Mouse (Mus musculus) adrenal gland, adult 8-10 months (tissue): ENCODE measurements around the gene Epha6. TPM values are rescaled to one million over a fixed set of nuclear protein-coding genes. Genes with fewer than 3 reads are reported as not detected.
"Not testable (repeated sequence)": the region's sequence is repeated elsewhere in the genome, so short reads cannot be mapped to it uniquely, and the experiment has no call there.

Experiments
- DNase-seq: peaks from one replicate; pipeline ENCODE4 v3.0.0; 2022
- total RNA-seq, 4 experiments: library from RNA; stranded (reverse); gene quantifications; 2 replicates each; pipeline ENCODE4 v1.2.4; 2022

The Epha6 gene
- total RNA-seq, 4 experiments from 2014 or later: 0.08 to 0.49 (median 0.22) TPM; not detected in 1

DNA sequence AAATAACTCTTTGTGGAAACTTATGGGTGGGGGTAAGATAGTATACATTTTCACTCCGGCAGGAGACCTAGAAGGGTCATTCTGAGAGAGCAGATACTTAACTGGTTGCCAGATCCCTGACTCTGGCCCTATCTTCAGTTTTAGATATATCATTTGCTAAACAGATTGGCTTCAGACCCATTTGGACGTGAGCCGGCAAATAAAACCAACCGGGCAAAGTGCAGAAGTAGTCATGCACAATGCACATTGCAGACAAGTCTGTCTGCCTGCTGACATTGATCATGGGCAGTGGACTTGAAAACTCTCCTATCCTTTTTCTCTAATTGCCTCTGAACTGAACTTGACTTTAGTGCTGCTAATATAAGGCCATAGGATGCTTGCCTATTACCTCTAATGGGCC, 681.6 kb downstream of the Epha6 start:
- no peak for DNase-seq

- no peak for DNase-seq
Observed at GRCm38 (mm10) chr16:59880073-59880472, 725.3 kb downstream of the Epha6 start.

DNA sequence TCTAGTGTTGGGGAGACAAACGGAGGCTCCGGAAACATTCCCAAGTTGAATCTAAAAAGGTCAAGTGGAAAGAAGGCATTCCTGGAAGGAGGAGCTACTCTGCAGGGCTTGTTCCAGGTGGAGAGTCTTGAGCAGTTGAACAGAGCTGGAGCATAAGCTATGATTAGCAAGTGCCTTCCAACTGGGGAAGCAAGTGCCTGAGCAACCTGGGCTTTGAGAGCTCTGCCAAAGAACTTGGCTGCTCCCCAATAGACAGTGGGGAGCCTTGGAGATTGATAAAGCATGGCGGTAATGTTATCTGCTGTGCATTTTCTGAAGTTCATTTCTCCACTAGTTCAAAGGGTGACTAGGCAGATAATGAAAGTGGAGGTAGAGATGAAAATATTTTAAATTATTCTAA, 733.5 kb downstream of the Epha6 start:
- DNase-seq: no peak

GRCm38 (mm10) chr16:59854160-59854717, 751.1 kb downstream of the Epha6 start:
- DNase-seq: no peak

DNA sequence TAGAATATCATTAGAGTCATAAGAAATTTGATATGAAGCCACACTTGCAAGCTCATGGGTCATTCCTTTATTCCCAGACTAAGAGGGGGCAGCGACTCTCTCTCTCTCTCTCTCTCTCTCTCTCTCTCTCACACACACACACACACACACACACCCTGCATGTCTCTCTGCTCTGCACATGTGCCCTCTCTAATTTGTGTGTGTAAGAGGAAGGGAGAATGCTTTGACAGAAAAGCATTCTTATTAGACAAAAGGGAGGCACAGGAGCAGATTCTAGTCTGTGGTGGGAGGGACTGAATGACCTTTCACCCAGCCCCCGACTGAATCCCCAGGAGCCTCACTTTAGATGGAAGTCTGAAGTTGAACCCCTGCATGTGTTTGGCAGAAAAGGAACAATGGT, 752.6 kb downstream of the Epha6 start:
- DNase-seq: no peak

DNA sequence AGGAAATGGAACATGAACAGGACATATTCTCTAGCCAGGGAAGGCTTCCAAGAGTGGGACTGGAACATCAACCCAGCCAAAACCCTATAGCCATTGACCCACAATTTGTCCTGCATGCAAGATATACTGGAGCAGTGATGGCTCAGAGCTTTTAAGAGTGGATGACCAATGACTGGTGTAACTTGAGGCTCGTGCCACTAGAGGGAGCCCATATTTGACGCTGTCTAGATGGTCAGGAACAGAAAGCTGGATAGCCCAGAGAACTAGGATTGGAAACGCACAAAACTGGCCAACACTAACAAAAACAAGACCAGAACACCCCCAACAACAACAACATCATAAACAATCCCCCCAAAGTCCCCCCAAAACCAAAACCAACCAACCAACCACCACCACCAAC, 758.8 kb downstream of the Epha6 start:
- DNase-seq: peak; percentile 11

- no peak for DNase-seq
Observed at GRCm38 (mm10) chr16:59836778-59837177, 768.6 kb downstream of the Epha6 start.

GRCm38 (mm10) chr16:59836304-59836703, 769.0 kb downstream of the Epha6 start:
- DNase-seq: no peak

GRCm38 (mm10) chr16:59832468-59832867, 772.9 kb downstream of the Epha6 start:
- no peak for DNase-seq

- no peak for DNase-seq
Observed at GRCm38 (mm10) chr16:59829655-59830054, 775.7 kb downstream of the Epha6 start.

- not testable (repeated sequence) for DNase-seq
Observed at GRCm38 (mm10) chr16:59799790-59800189, 805.5 kb downstream of the Epha6 start.

DNA sequence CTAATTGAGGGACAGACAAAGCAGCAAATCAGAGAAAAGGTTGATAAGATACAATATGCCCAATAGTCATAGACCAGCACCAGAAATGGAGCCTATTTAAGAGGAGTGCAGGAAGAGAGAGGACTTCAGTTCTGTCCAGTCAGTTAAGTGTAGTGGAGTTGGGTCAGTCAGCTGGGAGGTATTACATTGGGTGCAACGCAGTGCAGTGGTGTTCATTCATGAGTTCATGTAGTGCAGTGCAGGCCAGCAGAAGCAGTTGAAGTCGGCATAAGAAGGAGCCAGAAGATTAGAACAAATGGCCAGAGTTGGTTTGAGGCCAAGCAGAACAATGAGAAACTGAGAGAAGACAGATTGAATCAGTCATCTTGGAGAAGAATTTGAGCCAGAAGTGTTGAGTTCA, 833.0 kb downstream of the Epha6 start:
- no peak for DNase-seq

DNA sequence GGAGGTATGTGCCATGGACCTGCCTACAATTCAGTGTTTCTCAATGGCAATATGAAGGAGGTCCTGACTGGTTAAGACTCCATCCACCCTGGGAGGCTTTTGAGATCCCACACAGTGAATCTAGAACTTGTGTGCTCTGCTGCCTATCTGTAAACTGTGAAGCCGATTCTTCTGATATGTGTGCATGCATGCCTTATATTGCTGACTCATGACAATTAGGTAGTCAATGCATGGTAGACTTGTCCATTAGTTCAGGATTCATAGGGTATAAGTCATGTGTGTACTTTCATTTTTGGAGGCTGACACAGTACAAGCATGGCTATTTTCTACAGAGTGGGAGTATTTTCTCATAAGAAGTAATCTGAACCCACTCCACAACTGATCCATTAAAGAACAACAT, 834.9 kb downstream of the Epha6 start:
- DNase-seq: no peak

DNA sequence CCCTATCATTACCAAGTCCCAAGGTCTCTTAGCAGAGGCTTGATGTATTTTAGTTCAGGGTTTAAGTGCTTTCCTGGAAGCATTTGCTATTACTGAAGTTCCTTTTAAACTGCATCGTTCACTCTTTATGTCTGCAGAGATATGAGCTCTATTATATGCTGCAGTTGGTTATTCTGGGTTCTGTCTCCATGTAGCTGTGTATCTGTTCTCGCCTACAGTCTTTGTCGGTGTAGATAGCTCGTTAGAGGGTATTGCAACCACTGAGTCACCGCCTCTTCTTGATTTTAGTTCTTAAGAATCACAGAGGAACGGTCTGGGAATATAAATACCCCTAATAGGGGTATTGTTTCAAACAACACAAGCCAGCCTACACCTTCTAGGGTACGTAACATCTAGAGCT, 835.4 kb downstream of the Epha6 start:
- no peak for DNase-seq

DNA sequence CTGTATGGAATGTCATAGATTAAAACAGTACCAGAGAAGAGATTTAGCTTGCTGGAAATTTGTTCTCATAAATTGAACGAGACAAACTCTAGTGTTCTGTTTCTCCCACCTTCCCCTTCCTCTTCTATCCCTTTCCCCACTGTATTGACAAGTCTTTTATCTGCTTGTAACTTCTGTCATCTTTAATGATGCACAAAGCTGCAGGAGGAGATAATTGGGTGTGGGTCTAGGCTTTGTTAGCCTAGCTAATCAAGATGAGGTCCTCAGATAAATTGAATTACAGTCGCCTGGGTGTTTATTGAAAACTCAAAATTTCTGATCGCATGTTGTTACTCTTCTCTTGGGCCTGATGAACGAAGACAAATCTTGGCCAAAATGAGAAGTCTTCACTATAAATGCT, 844.5 kb downstream of the Epha6 start:
- no peak for DNase-seq

DNA sequence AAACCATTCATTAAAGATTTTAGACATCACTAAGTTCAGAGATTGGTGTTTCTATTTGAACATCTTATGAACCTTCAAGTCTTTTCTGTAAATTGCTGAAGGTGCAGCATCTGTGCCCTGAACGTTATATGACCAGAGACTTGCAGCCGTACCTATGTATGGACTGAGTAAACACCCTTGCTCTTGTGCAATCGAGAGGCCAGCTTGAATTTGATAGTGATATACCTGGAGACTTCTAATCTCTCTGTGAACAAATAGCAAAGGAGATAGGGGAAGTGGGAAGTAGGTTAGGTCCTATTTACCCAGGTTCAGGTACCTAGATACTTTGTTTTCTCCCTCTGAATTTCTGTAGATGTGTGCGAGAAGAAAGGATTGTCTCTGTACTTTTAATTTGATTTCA, 854.4 kb downstream of the Epha6 start:
- DNase-seq: no peak

- DNase-seq: no peak
Observed at GRCm38 (mm10) chr16:59743669-59744068, 861.7 kb downstream of the Epha6 start.

DNA sequence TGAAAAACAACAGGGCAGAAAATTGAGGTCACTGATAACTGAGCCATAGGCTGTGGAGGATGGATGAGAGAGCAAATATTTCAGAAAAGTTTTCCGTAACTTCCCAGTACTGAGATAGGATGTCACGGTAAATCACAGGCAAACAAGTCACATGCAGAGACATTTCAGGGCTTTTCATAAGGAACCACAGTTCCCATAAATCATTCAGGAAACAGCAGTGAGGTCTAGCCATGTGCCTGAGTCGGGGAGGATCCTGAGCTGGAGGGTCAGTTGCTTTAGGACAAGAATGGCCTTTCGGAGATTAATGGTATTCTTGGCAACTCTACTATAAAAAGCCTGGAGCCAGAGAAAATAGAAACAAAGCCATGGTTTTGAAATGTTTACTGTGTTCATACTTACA, 889.8 kb downstream of the Epha6 start:
- DNase-seq: no peak

DNA sequence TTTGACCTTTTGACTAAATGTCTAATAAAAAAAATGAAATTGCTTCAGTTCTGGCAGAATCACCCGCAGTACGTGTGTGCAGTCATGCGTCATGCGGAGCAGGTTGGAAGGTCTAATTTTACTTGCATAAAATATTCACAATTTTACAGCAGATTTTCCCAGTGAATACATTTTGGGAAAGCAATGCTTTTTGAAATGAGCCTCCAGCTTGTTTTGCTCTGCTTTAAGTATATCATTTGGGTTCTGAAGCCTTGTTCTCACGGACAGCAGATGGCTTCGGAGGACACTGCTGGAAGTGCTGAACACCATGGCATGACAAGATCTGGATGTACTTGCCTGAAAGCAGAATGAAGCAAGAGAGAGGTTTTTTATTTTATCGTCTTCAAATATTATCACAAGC, 912.1 kb downstream of the Epha6 start:
- no peak for DNase-seq

- DNase-seq: no peak
Observed at GRCm38 (mm10) chr16:59689120-59689519, 916.2 kb downstream of the Epha6 start.

- no peak for DNase-seq
Observed at GRCm38 (mm10) chr16:59685135-59685534, 920.2 kb downstream of the Epha6 start.

- peak; percentile 15 for DNase-seq
Observed at GRCm38 (mm10) chr16:59683434-59683833, 921.9 kb downstream of the Epha6 start.

- no peak for DNase-seq
Observed at GRCm38 (mm10) chr16:59682216-59682891, 923.0 kb downstream of the Epha6 start.

- DNase-seq: no peak
Observed at GRCm38 (mm10) chr16:59666938-59667337, 938.4 kb downstream of the Epha6 start.

DNA sequence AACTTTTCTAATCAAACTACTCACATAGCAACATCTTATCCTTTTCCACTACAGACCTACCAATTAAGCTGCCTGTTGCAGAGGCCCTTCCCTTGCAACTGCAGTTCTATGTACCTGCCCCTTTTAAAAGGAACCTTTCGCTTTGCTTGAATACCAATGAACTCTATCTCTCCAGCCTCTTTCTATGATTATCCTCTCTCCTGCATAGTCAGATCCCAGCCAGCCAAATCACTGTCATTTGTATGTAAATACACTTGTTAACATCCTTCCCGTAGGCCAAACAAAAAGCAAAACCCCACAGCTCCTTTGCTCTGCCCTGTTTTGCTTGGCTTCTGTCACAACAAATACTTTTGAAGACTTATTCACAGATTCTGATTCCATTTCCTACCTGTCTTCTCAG, 961.6 kb downstream of the Epha6 start:
- DNase-seq: no peak
